Mouse (Mus musculus) kidney, adult 2 months (tissue): ENCODE results near the gene Hspa4.

Experiments
- CTCF ChIP-seq: fragments of 200-500 bp; conservative IDR thresholded peaks from 2 replicates; pipeline ENCODE4 v1.5.1; 2011; ENCODE audit warnings: low read depth, mild to moderate bottlenecking, control low read depth, low read length, moderate library complexity, mixed read lengths; ENCODE audit not compliant: insufficient read depth, insufficient read length
- POLR2A ChIP-seq: fragments of 200-500 bp; IDR thresholded peaks from one replicate; pipeline ENCODE4 v1.6.1; 2011; ENCODE audit warnings: low read depth, low read length, control low read depth

DNA sequence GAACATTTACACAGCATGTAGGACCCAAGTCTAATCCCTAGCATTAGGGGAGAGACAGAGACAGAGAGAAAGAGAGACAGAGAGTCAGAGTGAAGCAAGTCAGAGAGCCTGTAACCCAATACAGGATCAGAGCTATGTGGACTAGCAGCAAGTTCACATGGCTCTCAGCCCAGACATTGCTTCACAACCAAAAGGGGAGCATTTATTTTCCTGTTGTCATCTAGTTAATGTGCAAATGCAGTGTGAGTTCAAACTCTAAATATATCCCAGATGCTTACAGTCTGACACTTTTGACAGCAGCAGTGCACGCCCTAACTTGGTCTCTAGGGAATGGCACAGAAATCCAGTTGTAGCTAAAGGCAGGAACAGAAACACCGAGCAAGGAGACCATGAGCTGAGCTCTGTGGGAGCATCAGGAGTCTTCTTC is 8.6 kb upstream of the Hspa4 start:
- no peak for TF ChIP-seq POLR2A
- no peak for TF ChIP-seq CTCF
